Mouse (Mus musculus) spleen, adult 12 weeks (tissue): ENCODE data around the gene Ppp1r9a.

Experiments used
- DNase-seq: peaks from one replicate; pipeline ENCODE4 v3.0.0; 2022; ENCODE audit warnings: low spot score

Ppp1r9a gene

DNA sequence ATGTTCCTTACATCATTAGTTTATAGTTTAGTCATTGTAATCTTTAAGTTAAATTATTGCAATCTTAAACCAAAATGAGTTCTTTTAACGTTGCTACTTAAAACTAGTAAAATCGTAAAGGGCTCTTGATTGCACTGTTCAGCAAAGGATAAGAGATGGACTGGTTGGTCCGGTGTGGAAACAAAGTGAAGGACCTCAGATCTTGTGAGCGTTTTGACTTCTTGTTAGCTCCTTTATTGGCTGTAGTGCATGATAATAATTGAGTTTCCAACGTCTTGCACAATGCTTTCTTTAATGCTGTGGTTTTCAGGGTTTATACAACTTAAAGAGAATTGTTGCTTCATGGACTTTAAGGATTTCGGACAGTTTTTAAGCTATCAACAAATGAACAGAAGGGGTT lies 259.3 kb downstream of the Ppp1r9a start:
- DNase-seq = no peak

DNA sequence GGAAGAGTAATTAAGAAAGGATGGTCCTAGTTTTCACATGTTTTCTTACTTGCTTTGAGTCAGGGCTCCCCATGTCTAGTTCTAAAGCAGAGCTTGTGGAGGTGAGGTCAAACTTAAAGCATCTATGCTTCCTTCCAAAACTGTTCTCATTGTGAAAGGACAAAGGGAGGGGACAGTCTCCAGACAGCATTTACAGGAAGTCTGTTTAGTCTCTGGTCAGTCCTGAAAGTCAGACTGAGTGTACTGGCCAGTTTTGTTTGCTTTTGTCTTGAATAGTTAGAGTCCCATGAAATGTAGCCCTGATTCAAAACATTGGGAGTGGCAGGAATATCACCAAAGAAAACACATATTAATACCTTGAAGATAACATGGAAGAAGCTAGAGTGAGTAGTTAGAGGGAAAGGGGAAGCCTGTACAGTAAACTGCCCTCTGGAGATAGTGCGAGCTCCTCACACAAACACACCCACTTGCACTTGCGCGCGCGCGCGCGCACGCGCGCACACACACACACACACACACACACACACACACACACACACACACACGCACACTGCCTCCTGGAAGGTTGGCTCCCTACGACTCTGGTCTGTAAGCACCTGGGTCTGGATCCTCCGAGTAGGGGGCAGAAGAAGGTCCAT lies 260.9 kb downstream of the Ppp1r9a start:
- no peak for DNase-seq

DNA sequence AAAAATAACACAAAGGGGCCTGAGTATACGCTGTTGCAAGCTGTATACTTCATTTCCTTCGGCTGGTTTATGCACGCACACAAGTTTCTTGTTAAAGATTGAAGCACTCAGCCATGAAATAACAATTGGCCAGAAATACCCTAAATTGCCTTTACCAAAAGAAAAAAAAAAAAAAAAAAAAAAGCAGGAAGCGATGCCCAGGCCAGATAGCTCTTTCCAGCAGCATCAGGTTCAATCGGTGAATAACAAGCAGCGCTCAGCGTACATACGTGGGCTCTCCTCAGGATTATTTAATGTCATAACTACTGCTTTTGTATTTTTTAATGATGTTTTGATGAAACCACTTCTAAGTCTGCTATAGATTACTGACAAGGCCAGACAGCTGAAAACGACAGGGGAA lies 262.1 kb downstream of the Ppp1r9a start:
- DNase-seq = no peak

DNA sequence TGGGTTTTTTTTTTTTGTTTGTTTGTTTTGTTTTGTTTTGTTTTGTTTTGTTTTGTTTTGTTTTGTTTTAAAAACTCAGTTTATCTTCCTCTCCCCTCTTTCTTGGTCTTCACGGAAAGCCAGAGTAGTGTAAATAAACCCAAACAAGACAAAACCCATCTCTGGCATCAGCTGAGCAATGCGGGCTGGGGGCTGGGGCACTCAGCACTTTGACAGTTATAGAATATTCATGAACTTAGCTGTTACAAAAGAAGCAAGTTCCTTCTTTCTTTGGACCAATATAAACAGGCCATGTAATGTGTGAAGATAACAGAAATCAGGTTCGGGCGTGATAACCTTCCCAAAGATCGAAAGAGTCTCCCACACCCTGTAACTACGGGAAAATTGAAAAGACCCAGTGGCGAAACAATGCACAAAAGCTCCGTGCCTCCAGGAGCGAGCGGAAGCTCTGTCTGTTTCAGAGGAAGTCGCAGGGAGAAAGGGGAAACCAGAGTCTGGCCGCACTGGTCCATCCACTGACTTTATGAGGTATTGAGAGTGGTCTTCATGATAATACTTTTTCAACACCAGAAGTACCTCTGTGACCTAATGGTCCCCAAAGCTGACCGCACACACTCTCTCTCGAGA lies 264.4 kb downstream of the Ppp1r9a start:
- DNase-seq = no peak

DNA sequence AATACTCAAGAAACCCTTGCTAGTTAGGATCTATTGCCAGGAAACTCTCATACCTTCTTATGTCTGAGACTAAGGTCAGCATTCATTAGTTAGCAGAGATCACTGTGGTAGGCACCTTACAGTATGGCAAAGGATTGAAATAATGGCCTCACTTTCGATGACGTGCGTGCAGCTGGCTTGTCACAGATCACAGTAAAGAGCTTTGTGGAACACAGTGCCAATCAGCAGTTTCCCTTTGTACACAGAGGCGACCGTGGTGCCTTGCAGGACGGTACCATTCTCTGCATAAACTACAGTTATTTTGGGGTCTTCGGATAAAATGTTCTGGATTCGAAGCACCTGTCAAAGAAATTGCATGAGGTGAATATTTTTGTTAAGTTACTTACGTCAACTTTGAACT lies 265.4 kb downstream of the Ppp1r9a start:
- no peak for DNase-seq

DNA sequence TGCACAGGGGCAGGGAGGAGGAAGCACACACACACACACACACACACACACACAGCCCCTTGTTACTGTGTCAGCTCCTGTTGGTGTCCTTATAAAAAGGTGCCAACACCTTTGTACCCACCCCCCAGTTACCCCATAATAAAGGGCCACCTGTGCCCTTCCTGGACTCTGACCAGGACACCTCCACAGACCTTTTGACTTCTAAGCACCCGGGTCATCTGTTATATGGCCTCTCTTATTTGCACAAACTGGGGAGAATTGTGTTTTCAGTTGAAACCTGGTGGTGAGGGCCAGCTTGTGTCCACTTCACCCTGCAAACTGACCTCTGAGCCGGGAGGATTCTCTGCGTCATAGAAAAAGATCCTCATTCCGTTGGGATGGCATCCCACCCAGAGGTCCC lies 268.7 kb downstream of the Ppp1r9a start:
- no peak for DNase-seq

DNA sequence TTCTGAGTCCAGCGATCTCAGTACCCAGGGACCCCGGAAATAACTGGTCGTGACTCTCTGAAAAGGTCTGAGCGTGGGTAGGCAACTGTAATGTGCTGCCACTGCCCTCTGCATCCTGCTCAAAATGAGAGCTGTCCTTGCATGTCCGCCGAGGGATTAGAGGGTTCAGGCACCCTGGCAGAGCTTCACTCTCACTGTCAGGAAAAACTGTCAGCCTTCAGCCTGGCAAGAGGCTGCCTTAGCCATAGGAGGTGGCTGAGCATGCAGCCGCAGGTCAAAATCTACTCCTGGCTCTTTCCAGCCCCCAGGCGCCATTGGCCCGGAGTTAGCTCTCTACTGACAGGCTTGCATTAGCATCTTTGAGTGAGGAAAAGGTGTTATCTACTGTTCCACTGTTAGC lies 269.9 kb downstream of the Ppp1r9a start:
- no peak for DNase-seq

DNA sequence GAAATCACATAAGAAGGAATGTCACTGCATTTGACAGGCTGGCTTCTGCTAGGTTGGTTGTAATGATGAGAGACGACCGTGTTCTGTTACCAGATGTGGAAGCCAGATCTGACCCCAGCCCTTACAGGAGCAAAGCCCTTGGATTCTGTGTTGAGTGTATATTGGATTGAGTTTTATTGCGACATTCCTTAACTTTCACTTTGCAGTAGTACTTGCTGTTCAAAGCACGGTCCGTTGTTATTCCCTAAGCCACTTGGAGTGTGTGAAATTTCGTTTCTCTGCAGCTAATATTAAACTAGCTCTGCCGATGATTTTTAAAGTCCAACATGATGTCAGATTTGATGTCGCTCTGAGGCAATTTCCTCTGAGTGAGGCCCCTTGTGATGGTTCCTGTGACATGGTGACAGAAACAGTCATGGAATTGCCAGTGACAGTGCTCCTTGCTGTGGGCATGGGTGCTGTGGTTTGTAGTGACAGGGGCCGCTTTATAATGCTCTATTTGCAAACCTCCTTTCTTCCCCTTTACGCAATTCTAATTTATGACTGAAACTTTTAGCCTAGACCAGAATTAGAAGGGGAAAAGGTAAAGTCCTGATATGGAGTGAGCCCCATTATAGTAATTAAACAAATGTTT lies 271.6 kb downstream of the Ppp1r9a start:
- DNase-seq = no peak

DNA sequence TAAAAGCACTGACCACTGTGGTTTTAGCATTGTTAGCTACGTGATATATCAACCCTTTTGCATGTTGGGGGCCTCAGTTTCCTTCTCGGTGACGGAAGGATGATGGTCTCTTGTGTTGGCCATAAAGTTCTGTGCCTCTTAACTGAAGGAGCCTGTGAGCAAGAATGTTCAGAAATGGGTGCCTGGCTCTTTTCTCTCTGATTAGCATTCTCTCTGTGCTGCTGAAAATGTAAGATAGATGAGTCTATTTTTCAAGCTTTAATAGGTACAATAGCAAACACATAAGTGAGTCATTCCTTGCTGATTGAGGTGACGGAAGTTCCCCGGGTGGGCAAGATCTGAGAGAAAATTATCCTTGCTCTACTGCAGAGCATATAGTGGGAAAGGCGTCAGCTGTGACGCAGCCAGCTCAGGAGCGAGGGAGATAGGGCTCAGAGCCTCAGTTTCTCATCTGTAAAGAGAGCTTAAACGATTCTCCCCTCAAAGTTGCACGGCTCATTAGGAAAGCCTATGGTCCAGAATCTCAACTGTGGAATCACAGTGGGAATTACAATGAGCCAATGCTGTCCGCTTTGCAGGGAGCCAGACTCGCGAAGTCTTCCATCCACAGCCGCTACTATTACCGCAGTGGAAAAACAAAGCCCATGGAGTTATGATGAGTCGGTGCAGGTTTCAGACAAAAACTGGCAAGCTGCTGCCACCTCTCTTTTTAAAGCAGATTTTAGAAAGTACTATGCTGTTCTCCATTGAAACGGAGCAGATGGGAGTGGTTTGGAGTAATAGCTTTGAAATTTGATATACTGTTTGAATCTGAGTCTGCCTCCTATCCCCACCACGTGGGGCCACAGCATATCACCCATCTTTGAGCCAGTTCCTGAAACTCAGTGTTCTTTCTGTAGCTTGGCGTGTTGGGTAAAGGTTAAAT lies 275.5 kb downstream of the Ppp1r9a start:
- no peak for DNase-seq

DNA sequence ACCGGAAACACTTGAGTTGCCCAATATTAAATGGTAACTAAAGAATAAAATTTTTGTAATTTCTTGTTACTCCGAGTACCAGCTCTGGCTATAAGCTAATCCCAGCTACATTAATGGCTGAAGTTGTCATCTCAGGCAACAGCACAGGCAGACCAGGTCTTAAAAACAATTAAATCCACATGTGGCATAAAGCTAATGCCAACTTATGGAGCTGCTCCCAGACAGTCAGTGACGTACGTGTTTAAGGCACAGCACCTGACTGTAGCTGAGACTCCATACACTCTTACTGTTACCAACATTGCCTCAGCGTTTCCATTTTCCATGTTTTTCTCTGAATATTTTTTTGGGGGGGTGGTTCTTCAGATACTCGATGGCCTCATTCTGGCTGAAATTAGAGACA lies 276.5 kb downstream of the Ppp1r9a start:
- no peak for DNase-seq

DNA sequence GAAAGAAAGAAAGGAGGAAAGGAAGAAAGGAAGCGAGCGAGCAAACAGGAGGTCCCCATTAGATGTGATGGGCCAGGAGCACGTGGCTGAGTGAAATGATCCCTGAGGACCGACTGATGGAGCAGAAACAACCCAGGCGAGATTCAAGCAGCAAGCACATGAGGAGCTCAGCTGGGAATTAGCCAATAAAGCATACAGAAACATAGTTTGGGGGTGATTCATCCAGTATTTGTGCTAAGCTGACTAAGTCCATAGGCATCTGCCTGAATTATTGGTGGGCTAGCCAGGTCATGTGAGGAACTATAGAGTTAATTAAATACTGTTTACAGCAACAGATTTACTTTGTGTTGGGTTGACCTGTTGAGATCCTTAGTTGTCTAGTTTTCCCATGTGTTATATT lies 277.9 kb downstream of the Ppp1r9a start:
- DNase-seq = no peak

DNA sequence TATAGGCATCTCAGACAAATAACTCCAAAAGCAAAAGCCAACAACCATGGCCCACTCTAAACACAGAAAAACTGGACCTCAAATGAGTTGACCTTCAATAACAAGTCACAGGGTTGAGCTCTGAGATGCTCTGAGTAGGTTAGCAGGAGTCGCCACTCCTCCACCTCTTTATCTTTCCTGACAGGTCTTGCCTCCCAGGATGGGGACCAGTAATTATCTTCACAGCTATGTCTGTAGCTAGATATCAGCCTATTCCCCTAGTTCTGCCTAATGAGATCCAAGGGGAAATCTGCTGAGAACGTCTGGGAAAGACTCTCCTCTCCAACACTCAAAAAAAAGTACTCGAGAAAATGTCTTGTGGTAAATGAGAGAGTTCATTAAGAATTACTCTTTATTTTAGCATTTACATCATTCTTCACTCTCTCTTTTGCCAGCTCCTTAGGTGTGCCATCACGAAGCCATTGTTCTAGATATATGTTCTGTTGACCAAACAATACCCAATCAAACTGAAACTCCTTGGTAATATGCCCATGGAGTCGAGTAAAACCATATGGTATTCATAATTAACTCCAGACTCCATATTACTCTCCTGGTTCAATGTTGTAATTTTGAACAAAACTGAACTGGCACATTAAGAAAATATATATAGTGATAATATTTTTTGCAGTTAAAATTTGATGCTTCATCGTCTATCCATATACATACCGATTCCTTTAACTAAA lies 283.7 kb downstream of the Ppp1r9a start:
- DNase-seq = no peak

DNA sequence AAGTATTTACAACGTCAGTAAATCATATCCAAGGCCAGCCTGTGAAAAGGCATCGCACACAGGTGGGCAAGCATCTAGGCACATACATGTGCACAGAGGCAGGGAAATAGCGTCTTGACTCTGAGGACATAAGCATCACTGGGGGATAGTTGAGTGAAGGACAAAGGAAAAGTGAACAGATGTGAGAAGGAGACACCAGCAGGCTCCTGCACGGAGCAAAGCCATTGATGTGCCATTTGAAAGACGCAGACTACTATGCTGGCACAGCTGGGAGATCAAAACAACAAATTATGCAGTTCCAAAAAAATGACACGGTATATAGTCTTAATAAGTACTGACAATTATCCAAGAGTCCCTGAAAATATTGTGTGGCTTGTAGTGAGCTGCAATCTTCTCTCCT lies 284.9 kb downstream of the Ppp1r9a start:
- DNase-seq = no peak

DNA sequence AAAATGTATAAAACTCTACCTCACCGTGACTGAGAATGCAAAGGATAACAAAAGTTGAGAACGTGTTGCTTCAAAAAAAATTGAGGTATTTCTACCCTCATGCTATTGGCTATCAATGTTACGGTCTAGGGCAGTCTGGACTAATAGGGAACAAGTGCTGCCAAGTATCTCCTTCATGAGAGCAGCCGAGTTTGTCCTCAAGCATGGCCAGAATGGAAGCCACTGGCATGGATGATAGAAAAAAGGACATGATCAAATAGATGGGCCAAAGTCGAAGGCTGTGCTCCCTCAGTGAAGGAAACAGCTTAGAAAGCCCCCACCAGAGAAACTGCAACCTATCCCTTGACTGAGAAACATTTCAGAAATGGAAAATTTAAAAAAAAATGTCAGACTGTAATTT lies 285.3 kb downstream of the Ppp1r9a start:
- DNase-seq = no peak

DNA sequence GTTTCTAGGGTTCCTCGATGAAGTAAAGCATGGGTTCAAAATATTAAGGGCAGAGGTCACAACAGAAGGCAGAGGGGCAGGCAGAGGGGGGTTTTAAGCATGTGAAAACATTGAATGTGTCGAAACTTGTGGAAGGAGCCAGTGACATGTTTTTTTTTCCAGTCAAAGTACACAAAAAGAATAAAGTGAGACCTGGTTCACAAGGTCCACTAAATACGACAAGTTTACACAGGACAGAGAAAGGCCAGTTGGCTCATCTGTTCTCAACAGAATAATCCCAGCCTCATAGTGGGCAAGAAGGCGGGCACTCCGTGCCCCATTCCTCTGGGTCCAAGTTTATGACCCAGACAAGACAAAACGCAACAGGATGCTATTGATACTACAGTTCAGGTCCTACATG lies 286.2 kb downstream of the Ppp1r9a start:
- DNase-seq = no peak

DNA sequence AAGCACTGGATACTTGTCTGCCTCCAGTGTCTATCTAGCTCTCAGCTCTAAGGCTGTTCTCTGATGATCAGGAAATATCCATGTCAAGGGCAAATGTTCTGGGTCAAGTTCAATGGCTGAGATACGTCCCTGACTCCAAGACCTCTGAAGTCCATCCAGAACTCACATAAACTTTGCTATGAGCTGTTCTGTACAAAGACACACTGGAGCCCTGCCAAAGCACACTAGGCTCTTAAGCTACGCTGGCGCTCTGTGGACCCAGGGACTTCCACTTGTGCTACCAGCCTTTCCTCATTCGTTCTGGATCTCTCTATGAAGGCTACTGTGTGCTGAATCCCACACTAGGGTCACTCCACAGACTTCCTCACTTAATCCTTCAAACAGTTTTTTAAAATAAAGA lies 286.8 kb downstream of the Ppp1r9a start:
- no peak for DNase-seq

DNA sequence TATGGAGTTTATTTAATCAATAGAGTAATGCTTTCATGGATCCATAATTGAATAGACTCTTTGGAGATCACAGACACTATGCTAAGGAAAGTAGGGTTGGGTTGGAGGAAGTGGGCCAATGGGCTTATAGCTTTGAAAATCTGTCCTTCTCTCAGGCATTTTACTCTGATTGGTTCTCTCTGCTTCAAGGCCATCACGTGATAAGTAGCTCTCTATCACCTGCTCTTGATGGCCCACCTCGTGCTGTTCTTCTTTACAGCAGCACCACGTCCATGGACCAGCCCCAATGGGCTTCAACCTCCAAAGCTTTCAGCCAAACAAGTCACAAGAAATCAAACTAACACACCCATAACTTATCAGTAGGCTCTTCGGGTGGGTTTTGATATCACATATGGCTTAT lies 288.0 kb downstream of the Ppp1r9a start:
- DNase-seq = no peak

DNA sequence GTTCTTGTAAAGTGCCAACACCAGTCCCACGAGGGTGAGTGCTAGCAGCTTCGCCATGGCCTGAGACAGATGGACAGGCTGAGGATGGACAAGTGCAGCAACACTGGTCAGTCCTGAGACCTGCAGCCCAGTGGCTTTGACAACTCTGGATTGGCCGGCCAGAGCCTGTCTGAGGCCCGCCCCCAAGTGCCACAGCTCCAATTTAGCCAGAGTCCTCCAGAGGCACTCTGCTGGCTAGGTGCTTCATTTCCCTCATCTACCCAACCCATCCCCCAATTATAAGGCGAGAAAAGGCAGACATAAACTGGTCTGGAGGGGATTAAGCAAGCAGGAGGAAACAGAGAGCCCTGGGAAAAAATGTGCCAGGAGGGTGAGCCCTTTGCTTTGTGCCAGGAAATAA lies 291.0 kb downstream of the Ppp1r9a start, which contains the start of gene Pon1:
Gene Pon1 (minus strand): TSS at position 254 of the 400 bp plus-strand sequence.
- no peak for DNase-seq

DNA sequence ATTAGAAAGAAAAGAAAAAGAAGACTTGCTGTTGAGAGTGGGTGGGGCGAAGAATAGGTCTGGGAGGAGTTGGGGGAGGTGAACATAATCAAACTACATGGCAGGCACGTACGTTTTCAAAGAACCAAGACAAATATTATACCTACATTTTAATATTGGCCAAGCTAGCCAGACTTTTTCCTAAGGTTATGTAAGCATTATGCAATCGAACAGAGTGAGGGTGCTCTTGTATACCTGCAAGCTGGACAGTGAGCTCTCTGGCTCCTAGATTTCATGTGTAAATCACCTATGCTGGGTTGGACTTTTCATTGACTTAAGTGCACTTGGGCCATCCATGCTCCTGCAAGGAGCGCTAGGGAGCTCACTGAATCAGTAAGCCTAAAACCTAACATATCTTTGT lies 295.9 kb downstream of the Ppp1r9a start:
- no peak for DNase-seq

DNA sequence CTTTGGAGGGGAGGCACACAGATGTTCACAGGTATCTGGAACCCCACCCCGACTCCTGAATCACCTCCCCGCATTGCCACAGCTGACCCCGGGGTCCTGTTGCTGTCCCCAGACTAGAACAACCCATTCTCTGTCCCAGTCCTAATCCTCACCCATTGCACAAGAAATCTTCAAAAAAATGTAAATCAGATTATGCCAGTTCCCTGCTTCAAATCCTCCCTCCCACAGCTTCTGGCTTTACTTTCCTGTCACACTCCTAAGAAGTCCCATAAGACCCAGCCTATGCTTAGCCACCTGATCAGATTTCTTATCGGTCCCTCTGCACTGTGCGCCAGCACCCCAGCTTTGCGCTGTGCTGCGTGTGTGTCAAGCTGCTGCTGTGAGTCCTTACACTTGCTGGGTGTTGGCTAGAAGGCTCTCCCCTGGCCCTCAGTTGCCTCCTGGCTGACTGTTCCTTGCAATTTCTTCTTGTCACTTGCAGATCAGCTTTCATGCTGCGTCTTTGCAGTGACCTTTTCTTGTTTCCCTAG lies 296.7 kb downstream of the Ppp1r9a start:
- DNase-seq = no peak

DNA sequence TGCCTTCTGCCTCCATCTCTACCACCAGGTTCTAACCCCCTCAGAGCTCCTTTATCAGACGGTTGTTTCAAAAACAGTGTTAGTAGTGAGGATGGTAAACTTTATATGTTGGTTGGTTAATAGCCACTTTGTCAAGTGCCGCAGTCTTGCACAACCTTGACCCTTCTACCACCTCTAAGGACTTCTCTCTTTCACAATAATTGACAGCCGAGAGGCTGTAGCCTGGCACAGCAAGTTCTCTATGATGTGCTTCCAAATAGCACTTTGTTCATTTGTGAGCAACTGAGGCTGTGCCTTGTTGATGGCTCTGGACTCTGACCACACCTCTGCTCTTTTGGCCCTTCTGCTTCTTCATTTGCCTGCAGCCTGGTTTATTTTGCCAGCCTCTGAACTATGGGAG lies 297.2 kb downstream of the Ppp1r9a start:
- DNase-seq = no peak

DNA sequence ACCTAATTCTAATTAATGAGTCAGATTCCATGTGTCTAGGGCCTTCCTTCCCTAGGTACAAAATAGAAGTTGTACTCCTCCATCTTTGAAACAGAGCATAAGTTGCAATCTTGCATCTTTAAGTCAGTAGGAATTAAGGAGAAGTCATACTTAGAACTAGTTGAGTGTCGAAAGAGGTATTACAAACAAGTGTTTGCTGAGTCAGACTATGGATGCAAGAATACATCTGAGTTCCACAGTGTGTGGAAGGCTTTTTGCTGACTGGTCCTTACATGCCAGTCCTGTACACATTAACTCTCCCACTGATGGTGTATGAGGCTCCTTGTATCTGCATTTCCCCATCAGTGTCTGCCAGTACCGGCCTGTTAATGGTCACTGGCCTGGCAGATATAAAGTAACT lies 305.1 kb downstream of the Ppp1r9a start:
- DNase-seq = no peak
